Mouse (Mus musculus) mesoderm, embryonic 11.5 days (tissue): ENCODE measurements around the gene Acsbg2.

Experiments used
- DNase-seq: peaks from one replicate; pipeline ENCODE4 v3.0.0-alpha.2; 2012; ENCODE audit warnings: low read depth, low spot score

Gene Acsbg2

GRCm38 (mm10) chr17:56871767-56872166 lies 2.5 kb downstream of the Acsbg2 start:
- DNase-seq = no peak

- DNase-seq = no peak
Observed at GRCm38 (mm10) chr17:56870287-56870953, 3.8 kb downstream of the Acsbg2 start.

GRCm38 (mm10) chr17:56869481-56869977 lies 4.7 kb downstream of the Acsbg2 start:
- no peak for DNase-seq

- DNase-seq = no peak
Observed at GRCm38 (mm10) chr17:56866071-56866470, 8.2 kb downstream of the Acsbg2 start.

- DNase-seq = no peak
Observed at GRCm38 (mm10) chr17:56861197-56861596, 13.1 kb downstream of the Acsbg2 start.

GRCm38 (mm10) chr17:56858922-56859321 lies 15.3 kb downstream of the Acsbg2 start:
- DNase-seq = no peak

- peak; percentile 70 for DNase-seq
Observed at GRCm38 (mm10) chr17:56858216-56858615, 16.0 kb downstream of the Acsbg2 start.

- no peak for DNase-seq
Observed at GRCm38 (mm10) chr17:56855421-56855820, 18.8 kb downstream of the Acsbg2 start.

- DNase-seq = no peak
Observed at GRCm38 (mm10) chr17:56851167-56851566, 23.1 kb downstream of the Acsbg2 start.

- no peak for DNase-seq
Observed at GRCm38 (mm10) chr17:56849710-56850109, 24.5 kb downstream of the Acsbg2 start.

- no peak for DNase-seq
Observed at GRCm38 (mm10) chr17:56848785-56849184, 25.5 kb downstream of the Acsbg2 start.

GRCm38 (mm10) chr17:56843678-56844077 lies 30.6 kb downstream of the Acsbg2 start:
- DNase-seq = no peak

- no peak for DNase-seq
Observed at GRCm38 (mm10) chr17:56842173-56842572, 32.1 kb downstream of the Acsbg2 start.

- DNase-seq = no peak
Observed at GRCm38 (mm10) chr17:56840524-56840923, 33.7 kb downstream of the Acsbg2 start.

GRCm38 (mm10) chr17:56836336-56836735 lies 37.9 kb downstream of the Acsbg2 start:
- DNase-seq = no peak

- DNase-seq = no peak
Observed at GRCm38 (mm10) chr17:56833381-56833780, 40.9 kb downstream of the Acsbg2 start.

- no peak for DNase-seq
Observed at GRCm38 (mm10) chr17:56832918-56833317, 41.3 kb downstream of the Acsbg2 start.

- DNase-seq = peak; percentile 98
Observed at GRCm38 (mm10) chr17:56831111-56831816, 43.0 kb downstream of the Acsbg2 start.

GRCm38 (mm10) chr17:56830411-56831110 lies 43.7 kb downstream of the Acsbg2 start, which contains the start of gene Rfx2:
Gene Rfx2 (minus strand): TSS chr17:56831013.
- no peak for DNase-seq

GRCm38 (mm10) chr17:56829795-56830194 lies 44.5 kb downstream of the Acsbg2 start:
- DNase-seq = no peak

- DNase-seq = no peak
Observed at GRCm38 (mm10) chr17:56829171-56829570, 45.1 kb downstream of the Acsbg2 start.

- no peak for DNase-seq
Observed at GRCm38 (mm10) chr17:56826718-56827117, 47.5 kb downstream of the Acsbg2 start.
